Mouse (Mus musculus): Measurements from ENCODE around the gene Slc10a4. TPM values are rescaled to one million over a fixed set of nuclear protein-coding genes. Genes with fewer than 3 reads are reported as not detected.
"Not testable (repeated sequence)": the region's sequence is repeated elsewhere in the genome, so short reads cannot be mapped to it uniquely, and the experiment has no call there.

The Slc10a4 gene
- under 1 TPM in 3 of 4 experiments, not detected in 1; 0.30 to 0.61 (median 0.41) TPM for total RNA-seq (2022)

GRCm38 (mm10) chr5:73006784-73007581 lies at the start of gene Slc10a4:
Gene Slc10a4 (plus strand): TSS chr5:73006883.
- DNase-seq (ENCODE audit: low spot score in 2 of 2) = no peak

- no peak for DNase-seq (ENCODE audit: low spot score in 2 of 2)
Observed at GRCm38 (mm10) chr5:72957281-72957680, 49.4 kb upstream of the Slc10a4 start.

DNA sequence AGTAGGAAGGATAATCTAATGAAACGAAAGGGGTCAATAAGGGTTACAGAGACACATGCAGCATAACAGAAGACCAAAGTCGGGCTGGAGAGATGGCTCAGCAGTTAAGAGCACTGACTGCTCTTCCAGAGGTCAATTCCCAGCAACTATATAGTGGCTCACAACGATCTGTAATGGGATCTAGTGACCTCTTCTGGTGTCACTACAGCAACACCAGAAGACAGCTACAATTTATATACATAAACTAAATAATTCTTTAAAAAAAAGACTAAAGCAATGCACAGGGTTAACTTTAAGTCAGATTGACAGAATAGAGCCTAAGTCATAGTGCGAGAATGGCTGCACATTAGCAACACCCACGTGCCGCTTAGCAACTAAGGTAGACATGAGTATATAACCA lies 46.6 kb upstream of the Slc10a4 start:
- no peak for DNase-seq (ENCODE audit: low spot score in 2 of 2)

DNA sequence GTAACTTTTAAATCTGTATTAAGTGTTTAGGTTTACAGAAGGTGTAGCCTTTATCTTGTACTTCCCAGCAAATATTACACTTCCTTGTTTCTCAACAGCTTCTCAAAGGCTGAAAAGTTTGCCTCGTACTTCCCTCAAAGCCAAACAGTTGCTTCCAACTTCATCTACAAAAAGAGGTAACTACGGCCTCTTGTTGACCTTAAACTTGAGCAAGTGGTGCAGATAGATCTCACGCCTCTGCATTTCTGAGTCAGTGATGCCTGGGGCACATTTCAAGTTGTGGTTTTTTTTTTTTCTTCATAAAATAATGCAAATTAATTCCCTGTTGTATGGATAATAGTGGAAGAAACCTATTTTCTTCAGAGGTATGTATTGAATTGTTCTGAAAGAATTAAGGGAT lies 41.0 kb upstream of the Slc10a4 start:
- no peak for DNase-seq (ENCODE audit: low spot score in 2 of 2)

- DNase-seq (ENCODE audit: low spot score in 2 of 2) = no peak
Observed at GRCm38 (mm10) chr5:72972435-72972834, 34.2 kb upstream of the Slc10a4 start.

GRCm38 (mm10) chr5:72972934-72973333 lies 33.7 kb upstream of the Slc10a4 start:
- DNase-seq (ENCODE audit: low spot score in 2 of 2) = no peak

- no peak for DNase-seq (ENCODE audit: low spot score in 2 of 2)
Observed at GRCm38 (mm10) chr5:72974602-72975001, 32.1 kb upstream of the Slc10a4 start, which contains the start of gene Gm10135. Gene Gm10135 (minus strand): TSS chr5:72974702.

DNA sequence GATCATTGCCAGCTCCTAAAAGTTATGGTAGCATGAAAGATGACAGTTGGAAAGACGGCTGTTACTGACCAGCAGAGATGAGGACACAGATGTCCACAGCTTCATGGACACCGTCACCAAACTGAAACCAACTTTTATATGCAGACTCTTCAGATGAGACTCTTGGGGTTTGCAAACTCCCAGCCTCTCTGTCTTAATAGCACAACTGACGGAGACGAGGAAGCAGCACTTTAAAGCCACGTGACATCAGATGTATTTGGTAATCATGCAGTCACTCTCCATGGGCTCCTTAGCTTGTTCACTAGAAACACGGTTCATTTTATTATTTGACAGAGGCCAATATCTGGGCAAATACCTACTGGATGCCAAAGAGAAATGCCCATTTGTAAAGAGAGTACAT lies 30.7 kb upstream of the Slc10a4 start:
- no peak for DNase-seq (ENCODE audit: low spot score in 2 of 2)

DNA sequence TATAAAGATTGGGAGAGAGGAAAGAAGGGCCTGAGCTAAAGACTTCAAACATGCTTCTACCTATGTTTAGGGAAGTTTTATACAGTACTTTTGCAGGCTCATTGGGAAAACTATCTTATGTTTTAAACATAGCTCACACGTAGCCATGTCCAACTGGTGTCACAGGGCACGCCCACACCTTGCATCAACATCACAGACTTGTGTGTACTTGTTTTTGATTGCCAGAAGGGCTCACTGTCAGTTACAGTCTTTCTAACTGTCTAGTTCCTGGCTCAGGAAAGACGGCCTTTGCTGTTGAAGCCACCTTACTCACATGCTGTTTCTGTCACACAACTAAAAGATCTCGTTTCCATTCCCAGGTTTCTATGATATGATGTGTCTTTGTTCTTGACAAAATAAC lies 30.1 kb upstream of the Slc10a4 start:
- DNase-seq (ENCODE audit: low spot score in 2 of 2) = no peak

GRCm38 (mm10) chr5:72984091-72984490 lies 22.6 kb upstream of the Slc10a4 start:
- no peak for DNase-seq (ENCODE audit: low spot score in 2 of 2)

GRCm38 (mm10) chr5:72987786-72988185 lies 18.9 kb upstream of the Slc10a4 start:
- no peak for DNase-seq (ENCODE audit: low spot score in 2 of 2)

DNA sequence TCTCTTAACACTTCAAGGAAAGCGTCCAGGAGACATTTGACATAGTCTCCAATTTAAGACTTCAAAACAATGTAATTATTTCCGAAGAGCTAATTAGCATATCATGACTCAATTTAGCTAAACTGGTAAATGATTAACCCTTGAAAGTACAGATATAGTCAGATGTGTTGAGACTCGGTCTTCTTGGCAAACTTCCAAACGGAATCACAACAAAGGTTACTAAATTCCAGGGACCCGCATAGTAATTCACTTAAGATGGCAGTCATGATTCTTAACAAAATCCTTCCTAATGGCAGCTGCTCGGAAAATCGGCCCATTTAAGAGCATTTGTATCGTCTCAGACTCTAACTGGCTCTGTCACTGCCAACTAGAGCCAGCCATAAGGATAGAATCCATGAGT lies 16.9 kb upstream of the Slc10a4 start:
- DNase-seq (ENCODE audit: low spot score in 2 of 2) = no peak

DNA sequence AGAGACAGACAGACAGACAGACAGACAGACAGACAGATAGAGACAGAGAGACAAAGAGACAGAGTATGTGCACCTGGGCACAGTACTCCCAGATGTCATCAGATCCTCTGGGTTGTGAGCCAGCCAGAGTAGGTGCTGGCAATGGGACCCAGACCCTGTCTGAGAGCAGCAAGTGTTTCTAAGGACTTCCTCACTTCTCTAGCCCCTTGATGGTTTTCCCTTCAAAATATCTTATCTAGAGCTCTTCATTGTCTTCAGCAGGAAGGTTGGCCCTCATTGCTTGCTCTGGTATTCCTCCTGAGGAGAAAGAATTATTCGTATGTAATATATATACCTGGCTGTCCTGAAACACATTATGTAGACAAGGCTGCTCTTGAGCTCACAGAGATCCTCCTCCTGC lies 14.2 kb upstream of the Slc10a4 start:
- DNase-seq (ENCODE audit: low spot score in 2 of 2) = no peak

GRCm38 (mm10) chr5:72994424-72994823 lies 12.3 kb upstream of the Slc10a4 start:
- no peak for DNase-seq (ENCODE audit: low spot score in 2 of 2)

- no peak for DNase-seq (ENCODE audit: low spot score in 2 of 2)
Observed at GRCm38 (mm10) chr5:72994928-72995327, 11.8 kb upstream of the Slc10a4 start.

GRCm38 (mm10) chr5:72995379-72995778 lies 11.3 kb upstream of the Slc10a4 start:
- DNase-seq (ENCODE audit: low spot score in 2 of 2) = no peak

GRCm38 (mm10) chr5:72998546-72998945 lies 8.1 kb upstream of the Slc10a4 start:
- DNase-seq (ENCODE audit: low spot score in 2 of 2) = not testable (repeated sequence)

DNA sequence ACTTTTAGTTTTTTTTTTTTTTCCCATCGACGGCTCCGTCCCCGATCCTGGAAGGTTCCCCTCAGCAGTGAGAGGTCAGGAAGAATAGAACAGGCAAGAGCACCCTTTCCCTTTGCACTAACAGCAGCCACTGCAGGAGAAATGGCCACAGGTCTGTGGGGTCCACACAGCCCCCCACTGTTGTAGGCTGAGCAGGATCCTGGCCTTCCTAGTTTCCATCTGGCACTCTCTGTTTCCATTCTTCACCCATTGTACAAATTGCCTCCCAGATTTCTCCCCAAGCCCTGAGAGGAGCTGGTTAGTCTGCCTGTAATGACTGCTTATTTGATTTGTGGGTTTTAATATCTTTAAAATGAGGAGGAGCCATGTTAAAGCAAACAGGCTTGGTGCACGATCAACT lies 2.6 kb upstream of the Slc10a4 start:
- no peak for DNase-seq (ENCODE audit: low spot score in 2 of 2)

DNA sequence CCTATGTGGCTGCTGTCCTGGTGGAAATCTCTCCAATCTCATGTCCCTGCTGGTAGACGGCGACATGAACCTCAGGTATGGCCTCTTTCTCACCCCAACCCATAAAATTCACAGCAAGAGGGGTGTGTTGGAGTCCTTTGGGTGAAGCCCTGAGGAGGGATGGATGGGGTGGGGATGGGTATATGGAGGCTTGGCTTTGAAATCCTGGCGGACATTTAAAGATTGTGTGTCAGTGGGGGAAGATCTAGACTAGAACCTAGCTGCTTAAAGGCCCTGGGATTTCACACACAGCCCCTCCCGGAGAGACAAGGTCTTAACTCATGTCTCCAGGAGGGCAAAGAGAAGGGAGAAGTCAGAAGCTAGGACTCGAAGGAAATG lies 888 bp downstream of the Slc10a4 start:
- DNase-seq (ENCODE audit: low spot score in 2 of 2) = no peak

- not testable (repeated sequence) for DNase-seq (ENCODE audit: low spot score in 2 of 2)
Observed at GRCm38 (mm10) chr5:73008230-73008629, 1.5 kb downstream of the Slc10a4 start.

- DNase-seq (ENCODE audit: low spot score in 2 of 2) = not testable (repeated sequence)
Observed at GRCm38 (mm10) chr5:73011806-73012205, 5.1 kb downstream of the Slc10a4 start.

GRCm38 (mm10) chr5:73012884-73013610 lies 6.4 kb downstream of the Slc10a4 start:
- not testable (repeated sequence) for DNase-seq (ENCODE audit: low spot score in 2 of 2)

Measured in layer of hippocampus, adult 8-10 months (tissue).